Mouse (Mus musculus) midbrain, embryonic 10.5 days (tissue): Measurements from ENCODE around the gene Fzr1. TPM values are rescaled to one million over a fixed set of nuclear protein-coding genes. Genes with fewer than 3 reads are reported as not detected.

Experiments
- DNase-seq: peaks from one replicate; pipeline ENCODE4 v3.0.0-alpha.2; 2017; ENCODE audit warnings: low spot score
- H3K27ac ChIP-seq: fragments of 300-500 bp; sonication (generic); replicated peaks from 2 replicates; pipeline ENCODE4 v1.5.1; 2016; ENCODE audit warnings: mild to moderate bottlenecking
- H3K27me3 ChIP-seq: fragments of 300-500 bp; sonication (generic); 2 replicates; pipeline ENCODE4 v1.6.1; 2016; ENCODE audit warnings: low read depth, mild to moderate bottlenecking; ENCODE audit not compliant: poor library complexity, severe bottlenecking
- H3K36me3 ChIP-seq: fragments of 300-500 bp; sonication (generic); 2 replicates; pipeline ENCODE4 v1.6.1; 2016; ENCODE audit warnings: mild to moderate bottlenecking, moderate library complexity
- H3K4me1 ChIP-seq: fragments of 300-500 bp; sonication (generic); 2 replicates; pipeline ENCODE4 v1.6.1; 2016
- H3K4me3 ChIP-seq: fragments of 300-500 bp; sonication (generic); 2 replicates; pipeline ENCODE4 v1.5.1; 2016; ENCODE audit warnings: mild to moderate bottlenecking, moderate library complexity
- H3K9me3 ChIP-seq: fragments of 300-500 bp; sonication (generic); replicated peaks from 2 replicates; pipeline ENCODE4 v1.6.1; 2016; ENCODE audit warnings: mild to moderate bottlenecking
- WGBS: fragments of 180-500 bp; shearing (Covaris S2); methylation state at CpG from one replicate; pipeline ENCODE4 v1.1.7; 2016; 5-methylcytosine and 5-hydroxymethylcytosine counted together
- polyA plus RNA-seq: library from polyadenylated mRNA; unstranded; fragments of >200 nt; fragmentation: Nextera tagmentation; extraction: Ambion mirVana; gene quantifications from 2 replicates; pipeline ENCODE4 v1.2.1, GENCODE M21; 2016

Fzr1 gene
- polyA plus RNA-seq, 1 experiment from 2014 or later: 138 TPM

GRCm38 (mm10) chr10:81395127-81395526 lies 16.8 kb upstream of the Fzr1 start:
- Histone ChIP-seq H3K27me3 (peaks cover 36% of the 10 kb centered on the region), H3K4me1 (peaks cover 55% of the 10 kb centered on the region), H3K27ac (no peak overlapping the region), H3K9me3 (no peaks in the 10 kb centered on the region), H3K4me3 (no peak overlapping the region), H3K36me3 (peaks cover 15% of the 10 kb centered on the region; the same call in 1 of the 2 replicates)
- 14% methylated on average over 5 of the region's 5 CpGs for WGBS
- peak; percentile 78 for DNase-seq

- H3K4me1 ChIP-seq: peaks cover 58% of the 10 kb centered on the region
- H3K36me3 ChIP-seq: peaks cover 20% of the 10 kb centered on the region
- 7% methylated on average over 19 of the region's 19 CpGs for WGBS
- H3K27me3 ChIP-seq: peaks cover 25% of the 10 kb centered on the region
- H3K4me3 ChIP-seq: peak overlapping the region; percentile 38
- peak overlapping the region; percentile 69 for H3K27ac ChIP-seq
- H3K9me3 ChIP-seq: no peaks in the 10 kb centered on the region
- no peak for DNase-seq
Observed at GRCm38 (mm10) chr10:81393456-81394063, 15.2 kb upstream of the Fzr1 start.

GRCm38 (mm10) chr10:81392781-81393185 lies 14.5 kb upstream of the Fzr1 start, which contains the start of gene Smim24:
Gene Smim24, plus strand, starts transcription at chr10:81393051.
- Histone ChIP-seq H3K4me1 (peaks cover 54% of the 10 kb centered on the region), H3K4me3 (peak within 1 kb of the TSS; percentile 38), H3K27ac (peak within 1 kb of the TSS; percentile 69), H3K27me3 (peaks cover 19% of the 10 kb centered on the region), H3K36me3 (peaks cover 28% of the 10 kb centered on the region), H3K9me3 (no peaks in the 10 kb centered on the region)
- 68% methylated on average over 14 of the region's 14 CpGs for WGBS
- no peak for DNase-seq

- peaks cover 33% of the 10 kb centered on the region for H3K36me3 ChIP-seq
- H3K4me3 ChIP-seq: no peak overlapping the region
- H3K27me3 ChIP-seq: peaks cover 14% of the 10 kb centered on the region
- H3K27ac ChIP-seq: 0 out of 2 replicates have a peak overlapping the region, but pooled peaks have one; percentile 69
- no peak for DNase-seq
- peaks cover 50% of the 10 kb centered on the region for H3K4me1 ChIP-seq
- WGBS: 84% methylated on average over 6 of the region's 6 CpGs
- no peaks in the 10 kb centered on the region for H3K9me3 ChIP-seq
Observed at GRCm38 (mm10) chr10:81392270-81392669, 14.0 kb upstream of the Fzr1 start.

- H3K36me3 ChIP-seq: peaks cover 49% of the 10 kb centered on the region
- H3K9me3 ChIP-seq: no peaks in the 10 kb centered on the region
- no peak for DNase-seq
- 0 out of 2 replicates have a peak, but pooled peaks cover 4% of the 10 kb centered on the region for H3K27me3 ChIP-seq
- peaks cover 45% of the 10 kb centered on the region for H3K4me1 ChIP-seq
- peak overlapping the region; percentile 24; the same call in 1 of the 2 replicates for H3K27ac ChIP-seq
- no peak overlapping the region for H3K4me3 ChIP-seq
- WGBS: 93% methylated on average over 13 of the region's 13 CpGs
Observed at GRCm38 (mm10) chr10:81390678-81390965, 12.3 kb upstream of the Fzr1 start.

DNA sequence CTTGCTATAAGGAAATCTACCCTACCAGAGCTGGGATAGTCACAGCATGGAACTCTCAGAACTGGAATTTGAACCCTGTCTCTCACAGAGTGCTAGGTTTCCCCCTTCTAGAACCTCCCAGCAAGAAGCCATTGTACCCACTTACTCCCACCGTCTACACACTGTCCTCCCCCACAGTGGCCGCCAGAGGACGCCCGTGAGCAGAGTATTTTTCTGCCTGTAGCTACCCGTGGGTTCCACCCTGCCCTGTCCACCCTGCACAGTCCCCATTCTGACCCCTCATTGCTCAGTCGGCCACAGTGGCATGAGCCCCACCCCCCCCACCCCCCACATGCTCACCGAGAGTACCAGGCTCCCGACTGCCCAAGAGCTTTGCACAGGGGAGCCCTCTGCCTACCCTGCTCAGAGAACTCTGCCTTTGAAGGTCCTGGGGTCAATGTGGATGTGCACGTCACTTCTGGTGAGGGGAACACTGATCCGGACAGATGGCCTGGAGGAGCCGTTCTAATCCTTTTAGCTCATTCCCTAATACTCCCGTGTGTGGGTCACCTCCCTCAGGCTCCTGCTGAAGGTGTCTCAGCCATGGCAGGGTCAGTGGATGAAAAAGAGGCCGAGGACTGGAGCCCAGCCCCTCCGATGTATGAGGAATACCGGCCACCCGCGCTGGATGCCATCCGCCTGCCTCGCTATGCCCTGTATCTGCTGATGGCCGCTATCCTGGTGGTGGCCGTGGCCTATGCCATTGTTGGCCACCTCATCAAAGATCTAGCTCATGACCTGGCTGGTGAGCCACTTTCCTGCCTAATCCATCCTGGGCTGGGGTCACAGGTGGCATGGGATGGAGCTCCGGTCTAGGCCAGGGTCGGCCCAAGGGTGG lies 11.7 kb upstream of the Fzr1 start:
- Histone ChIP-seq H3K36me3 (peaks cover 50% of the 10 kb centered on the region), H3K4me3 (no peak overlapping the region), H3K9me3 (no peaks in the 10 kb centered on the region), H3K4me1 (peaks cover 51% of the 10 kb centered on the region), H3K27me3 (0 out of 2 replicates have a peak, but pooled peaks cover 4% of the 10 kb centered on the region), H3K27ac (peak overlapping the region; percentile 58)
- DNase-seq: peak; percentile 76
- 55% methylated on average over 23 of the region's 23 CpGs for WGBS

DNA sequence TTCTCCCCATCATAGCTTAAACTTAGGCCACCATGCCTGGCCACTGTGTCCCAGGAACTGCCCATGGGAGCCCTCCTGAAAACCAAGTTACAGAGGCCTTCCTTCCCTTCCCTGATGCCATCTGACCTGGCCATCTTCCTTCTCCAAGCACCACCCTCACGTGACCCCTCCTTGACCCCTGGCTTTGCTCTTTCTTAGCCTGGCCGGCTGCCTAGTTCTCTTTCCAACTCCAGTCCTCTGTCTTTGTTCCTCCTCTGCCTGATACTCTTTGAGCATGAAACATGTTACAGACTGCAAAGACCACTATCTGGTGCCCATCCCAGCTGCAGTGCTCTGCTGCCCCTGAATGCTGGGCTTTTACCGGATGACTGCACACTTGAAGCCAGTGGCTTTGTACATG lies 11.1 kb upstream of the Fzr1 start:
- Histone ChIP-seq H3K36me3 (peaks cover 50% of the 10 kb centered on the region), H3K9me3 (no peaks in the 10 kb centered on the region), H3K27ac (peak overlapping the region; percentile 58), H3K27me3 (0 out of 2 replicates have a peak, but pooled peaks cover 4% of the 10 kb centered on the region), H3K4me1 (peaks cover 57% of the 10 kb centered on the region), H3K4me3 (no peak overlapping the region)
- no peak for DNase-seq
- WGBS: 51% methylated on average over 3 of the region's 3 CpGs

- peaks cover 50% of the 10 kb centered on the region for H3K36me3 ChIP-seq
- H3K27ac ChIP-seq: peak within 1 kb of the TSS; percentile 58
- H3K9me3 ChIP-seq: no peaks in the 10 kb centered on the region
- no peak for DNase-seq
- H3K4me1 ChIP-seq: peaks cover 50% of the 10 kb centered on the region
- H3K27me3 ChIP-seq: no peaks in the 10 kb centered on the region
- 89% methylated on average over 5 of the region's 5 CpGs for WGBS
- 0 out of 2 replicates have a peak within 1 kb of the TSS, but pooled peaks have one; percentile 17 for H3K4me3 ChIP-seq
Observed at GRCm38 (mm10) chr10:81388505-81389055, 10.3 kb upstream of the Fzr1 start, which contains the start of gene Gm48552. Gene Gm48552, plus strand, starts transcription at chr10:81389005.

GRCm38 (mm10) chr10:81387716-81388115 lies 9.4 kb upstream of the Fzr1 start:
- no peak overlapping the region for H3K27ac ChIP-seq
- H3K27me3 ChIP-seq: no peaks in the 10 kb centered on the region
- 0 out of 2 replicates have a peak overlapping the region, but pooled peaks have one; percentile 17 for H3K4me3 ChIP-seq

GRCm38 (mm10) chr10:81385603-81386306 lies 7.4 kb upstream of the Fzr1 start:
- DNase-seq: no peak
- H3K36me3 ChIP-seq: peaks cover 44% of the 10 kb centered on the region
- no peaks in the 10 kb centered on the region for H3K9me3 ChIP-seq
- peak overlapping the region; percentile 87 for H3K4me3 ChIP-seq
- H3K27me3 ChIP-seq: no peaks in the 10 kb centered on the region
- 0 out of 2 replicates have a peak overlapping the region, but pooled peaks have one; percentile 89 for H3K27ac ChIP-seq
- WGBS: 88% methylated on average over 22 of the region's 22 CpGs
- peaks cover 39% of the 10 kb centered on the region for H3K4me1 ChIP-seq

More at GRCm38 (mm10) chr10:81387716-81388115, 9.4 kb upstream of the Fzr1 start:
- peaks cover 41% of the 10 kb centered on the region for H3K4me1 ChIP-seq
- 96% methylated on average over 20 of the region's 20 CpGs for WGBS
- DNase-seq: no peak
- no peaks in the 10 kb centered on the region for H3K9me3 ChIP-seq
- H3K36me3 ChIP-seq: peaks cover 50% of the 10 kb centered on the region

GRCm38 (mm10) chr10:81384605-81384982 lies 6.3 kb upstream of the Fzr1 start:
- under 1% methylated on average over 19 of the region's 19 CpGs for WGBS
- DNase-seq: no peak
- H3K9me3 ChIP-seq: no peaks in the 10 kb centered on the region
- peaks cover 28% of the 10 kb centered on the region for H3K4me1 ChIP-seq
- H3K36me3 ChIP-seq: peaks cover 38% of the 10 kb centered on the region
- peak overlapping the region; percentile 87 for H3K4me3 ChIP-seq
- H3K27me3 ChIP-seq: no peaks in the 10 kb centered on the region
- H3K27ac ChIP-seq: peak overlapping the region; percentile 89
